Mouse (Mus musculus) myocyte (in vitro differentiated cells): ENCODE measurements around the gene Slc29a2. TPM values are rescaled to one million over a fixed set of nuclear protein-coding genes. Genes with fewer than 3 reads are reported as not detected.
"Not testable (repeated sequence)": the region's sequence is repeated elsewhere in the genome, so short reads cannot be mapped to it uniquely, and the experiment has no call there.

ENCODE experiments used
- H3K27me3 ChIP-seq: one replicate; pipeline ENCODE4 v1.6.1; 2011; ENCODE audit not compliant: control insufficient read depth, insufficient read depth, insufficient read length
- H3K36me3 ChIP-seq: one replicate; pipeline ENCODE4 v1.6.1; 2011; ENCODE audit not compliant: control insufficient read depth, insufficient read depth
- H3K4me2 ChIP-seq: one replicate; pipeline ENCODE4 v1.6.1; 2011; ENCODE audit warnings: low read depth, control low read depth
- H3K4me3 ChIP-seq: one replicate; pipeline ENCODE4 v1.5.1; 2011; ENCODE audit warnings: mild to moderate bottlenecking, control low read depth, moderate library complexity
- H3K79me2 ChIP-seq: one replicate; pipeline ENCODE4 v1.6.1; 2011; ENCODE audit not compliant: control insufficient read depth, insufficient read depth
- H3ac ChIP-seq: one replicate; pipeline ENCODE4 v1.6.1; 2011; ENCODE audit not compliant: control insufficient read depth, insufficient read length
- CEBPB ChIP-seq: IDR thresholded peaks from 2 replicates; pipeline ENCODE4 v1.6.1; 2011; ENCODE audit warnings: mild to moderate bottlenecking, moderate library complexity; ENCODE audit not compliant: poor library complexity, insufficient read depth, severe bottlenecking
- E2F4 ChIP-seq: IDR thresholded peaks from one replicate; pipeline ENCODE4 v1.6.1; 2011; ENCODE audit warnings: mild to moderate bottlenecking, control low read depth, moderate library complexity; ENCODE audit not compliant: insufficient read depth
- MAX ChIP-seq: IDR thresholded peaks from one replicate; pipeline ENCODE4 v1.6.1; 2011; ENCODE audit warnings: low read depth, mild to moderate bottlenecking, control low read depth
- MYOD1 ChIP-seq, 3 experiments: IDR thresholded peaks; one replicate each; pipeline ENCODE4 v1.6.1; 2011; ENCODE audit warnings: control low read depth in 2 of 3, low read depth in 2 of 3, mild to moderate bottlenecking in 2 of 3, moderate library complexity in 1 of 3; ENCODE audit not compliant: insufficient read length in 2 of 3, control insufficient read depth in 1 of 3
- MYOG ChIP-seq, 3 experiments: IDR thresholded peaks; one replicate each; pipeline ENCODE4 v1.6.1; 2011; ENCODE audit warnings: control low read depth in 2 of 3, low read depth in 2 of 3, mild to moderate bottlenecking in 2 of 3; ENCODE audit not compliant: insufficient read length in 2 of 3, control insufficient read depth in 1 of 3, insufficient read depth in 1 of 3
- POLR2A ChIP-seq: IDR thresholded peaks from one replicate; pipeline ENCODE4 v1.6.1; 2011; ENCODE audit warnings: low read depth, mild to moderate bottlenecking, control low read depth, moderate library complexity; ENCODE audit not compliant: insufficient read length
- SRF ChIP-seq: IDR thresholded peaks from one replicate; pipeline ENCODE4 v1.6.1; 2011; ENCODE audit warnings: low read depth; ENCODE audit not compliant: control insufficient read depth, insufficient read length
- TCF12 ChIP-seq: IDR thresholded peaks from one replicate; pipeline ENCODE4 v1.6.1; 2011; ENCODE audit warnings: mild to moderate bottlenecking, control low read depth; ENCODE audit not compliant: poor library complexity, insufficient read depth, severe bottlenecking
- TCF3 ChIP-seq: IDR thresholded peaks from one replicate; pipeline ENCODE4 v1.6.1; 2011; ENCODE audit warnings: low read depth, control low read depth; ENCODE audit not compliant: insufficient read length
- USF1 ChIP-seq: IDR thresholded peaks from one replicate; pipeline ENCODE4 v1.6.1; 2011; ENCODE audit warnings: low read depth, mild to moderate bottlenecking, control low read depth, moderate library complexity
- polyA plus RNA-seq: library from polyadenylated mRNA; unstranded; fragments of >200 nt; fragmentation: generic; extraction: Trizol; gene quantifications from one replicate; pipeline ENCODE4 v1.2.1, GENCODE M21; 2012; ENCODE audit warnings: missing spikeins

Slc29a2 gene
- polyA plus RNA-seq, 1 experiment, result 8.7 TPM

DNA sequence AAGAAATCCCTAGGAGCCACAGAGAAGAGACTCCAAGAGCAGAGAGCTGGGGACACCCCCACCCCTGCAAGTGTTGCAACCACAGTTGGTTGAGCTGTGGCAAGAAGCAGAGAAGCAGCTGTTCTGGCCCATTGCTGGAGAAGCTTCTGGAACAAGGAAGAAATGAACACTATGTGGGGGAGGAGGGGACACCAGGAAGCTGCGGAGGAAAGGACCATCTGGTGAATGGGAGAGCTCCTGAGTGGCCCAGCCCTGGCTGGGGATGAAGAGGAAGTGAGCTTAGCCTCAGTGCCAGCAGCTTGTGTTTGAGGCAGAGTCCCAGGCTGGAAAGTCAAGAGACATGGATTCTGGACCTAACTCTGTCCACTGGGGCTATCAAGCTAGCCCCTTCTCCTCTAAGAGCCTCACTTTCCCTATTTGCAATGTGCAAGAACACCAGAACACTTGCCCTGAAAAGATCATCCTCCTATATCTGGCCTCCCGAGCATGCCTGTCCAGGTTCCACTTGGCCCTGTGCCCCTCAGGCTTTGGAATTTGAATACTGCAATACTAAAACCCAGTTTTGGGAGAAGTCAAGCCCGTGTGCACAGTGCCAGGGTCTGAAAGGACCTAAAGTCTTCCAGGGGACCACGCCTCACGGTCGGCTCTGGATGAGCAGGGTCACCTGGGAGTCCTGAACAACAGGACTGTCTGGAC, 24.1 kb upstream of the Slc29a2 start:
- TF ChIP-seq MYOG (IDR thresholded peaks at IDR 0.05; ENCODE audit: control insufficient read depth in 1 of 3, insufficient read depth in 1 of 3, insufficient read length in 2 of 3, low read depth in 2 of 3) (peak; percentile 52 to 84 (median 64)), MYOD1 (IDR thresholded peaks at IDR 0.05; ENCODE audit: control insufficient read depth in 1 of 3, insufficient read length in 2 of 3, low read depth in 2 of 3) (peak; percentile 16 to 78 (median 68)), TCF12 (peak; percentile 7), CEBPB (peak; percentile 40; the same call in 1 of the 2 replicates), TCF3 (no peak), SRF (no peak)

DNA sequence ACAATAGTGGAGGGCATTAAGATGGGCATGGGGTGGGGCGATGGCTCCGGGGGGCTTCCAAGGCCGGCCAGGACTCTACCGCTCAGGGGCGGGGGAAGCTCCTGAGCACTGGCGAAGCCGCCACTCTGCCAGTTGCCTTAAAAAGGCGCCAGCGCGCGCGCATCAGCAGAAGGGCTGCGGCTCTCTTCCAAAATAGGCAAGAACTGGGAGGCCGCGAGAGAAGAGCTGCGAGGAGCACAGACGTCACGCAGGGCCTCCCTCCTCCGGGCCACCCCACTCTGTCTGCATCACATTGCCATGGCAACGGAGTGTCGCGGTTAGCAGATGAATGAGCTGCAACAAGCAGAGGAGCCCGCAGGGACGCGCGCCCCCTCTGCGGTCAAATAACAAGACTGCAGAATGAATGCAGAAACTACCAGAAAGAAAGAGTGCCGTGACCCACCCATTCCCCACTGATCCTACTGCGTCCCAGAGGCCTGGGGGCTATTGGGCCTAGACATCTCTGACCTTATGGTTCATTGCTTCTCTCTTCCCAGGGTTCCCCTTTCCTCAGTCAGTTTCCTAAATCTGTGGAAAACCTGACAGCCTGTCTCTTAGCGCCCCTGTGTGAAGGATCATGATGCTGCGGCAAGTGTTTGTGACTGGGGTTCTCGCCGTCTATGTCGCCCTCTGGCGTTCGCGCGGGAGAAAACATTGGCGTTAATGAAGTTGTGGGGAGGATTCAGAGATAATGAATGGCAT, 21.8 kb upstream of the Slc29a2 start:
- Histone ChIP-seq H3K4me2 (peak overlapping the region; percentile 67), H3K4me3 (no peak overlapping the region), H3K36me3 (no peaks in the 10 kb centered on the region), H3ac (no peak overlapping the region), H3K27me3 (no peaks in the 10 kb centered on the region), H3K79me2 (no peaks in the 10 kb centered on the region)
- TF ChIP-seq SRF, result peak; percentile 92
- no peak for TF ChIP-seq TCF12

More for the DNA sequence above, 24.1 kb upstream of the Slc29a2 start:
- Histone ChIP-seq H3K4me3 (no peak overlapping the region), H3K79me2 (no peaks in the 10 kb centered on the region), H3ac (no peak overlapping the region), H3K4me2 (peak overlapping the region; percentile 16), H3K27me3 (no peaks in the 10 kb centered on the region), H3K36me3 (no peaks in the 10 kb centered on the region)

DNA sequence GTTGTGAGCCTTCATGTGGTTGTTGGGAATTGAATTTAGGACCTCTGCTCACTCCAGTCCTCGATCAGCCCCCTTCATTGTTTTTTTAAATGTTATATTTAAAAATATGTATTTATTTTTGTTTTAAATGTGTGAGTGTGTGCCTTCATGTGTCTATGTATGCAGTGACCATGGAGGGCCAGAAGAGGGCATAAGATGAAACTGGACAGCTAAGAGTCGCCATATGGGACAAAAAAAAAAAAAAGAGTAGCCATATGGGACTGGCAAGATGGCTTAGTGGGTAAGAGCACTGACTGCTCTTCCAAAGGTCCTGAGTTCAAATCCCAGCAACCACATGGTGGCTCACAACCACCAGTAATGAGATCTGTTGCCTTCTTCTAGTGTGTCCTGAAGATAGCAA, 20.0 kb upstream of the Slc29a2 start:
- not testable (repeated sequence) for H3K4me3 ChIP-seq, H3K27me3 ChIP-seq, H3K79me2 ChIP-seq, H3K4me2 ChIP-seq, H3ac ChIP-seq, H3K36me3 ChIP-seq

DNA sequence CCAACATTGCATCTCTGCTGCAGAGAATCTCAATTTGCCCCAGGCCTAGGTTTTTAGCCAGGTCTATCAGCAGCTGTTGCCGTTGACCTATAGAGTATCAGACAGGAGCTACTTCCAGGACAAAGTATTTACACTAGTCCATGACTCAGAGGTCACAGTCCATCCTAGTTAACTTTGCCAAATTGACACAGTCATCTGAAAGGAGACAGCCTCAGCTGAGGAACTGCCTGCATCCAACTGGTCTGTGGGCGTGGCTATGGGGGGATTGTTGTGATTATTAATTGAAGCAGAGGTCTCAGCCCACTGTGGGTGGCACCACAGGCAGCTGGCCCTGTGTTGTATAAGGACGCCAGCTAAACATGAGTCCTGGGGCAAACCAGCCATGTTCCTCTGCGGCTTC, 18.7 kb upstream of the Slc29a2 start:
- H3K36me3 ChIP-seq, result no peaks in the 10 kb centered on the region
- TF ChIP-seq MYOD1 (IDR thresholded peaks at IDR 0.05; ENCODE audit: control insufficient read depth in 1 of 3, insufficient read length in 2 of 3, low read depth in 2 of 3) (peak in 1 of 3 experiments; percentile 29), USF1 (no peak)
- H3K4me3 ChIP-seq, result no peak overlapping the region
- H3ac ChIP-seq, result no peak overlapping the region
- H3K4me2 ChIP-seq, result peak overlapping the region; percentile 7
- H3K79me2 ChIP-seq, result no peaks in the 10 kb centered on the region
- no peaks in the 10 kb centered on the region for H3K27me3 ChIP-seq

DNA sequence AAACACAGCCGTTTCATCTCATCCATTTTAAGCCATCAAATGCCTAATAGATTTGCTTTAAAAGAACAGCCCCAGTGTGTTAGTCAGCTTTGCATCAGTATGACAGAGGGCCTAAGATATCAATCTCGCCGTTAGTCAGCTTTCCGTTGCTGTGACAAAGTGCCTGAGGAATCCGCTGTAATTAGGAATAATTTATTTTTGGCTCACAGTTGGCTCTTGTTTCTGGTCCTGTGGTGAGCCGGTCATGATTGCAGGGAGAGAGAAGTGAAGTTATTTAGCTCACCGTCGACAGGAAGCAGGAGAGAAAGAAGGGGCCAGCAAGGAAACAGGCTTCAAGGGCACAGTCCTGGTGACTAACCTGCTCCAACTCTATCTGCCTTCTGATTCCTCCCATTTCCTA, 10.5 kb upstream of the Slc29a2 start:
- peak overlapping the region; percentile 4 for H3K4me3 ChIP-seq
- no peaks in the 10 kb centered on the region for H3K36me3 ChIP-seq
- no peaks in the 10 kb centered on the region for H3K79me2 ChIP-seq
- H3K27me3 ChIP-seq, result no peaks in the 10 kb centered on the region
- no peak overlapping the region for H3ac ChIP-seq
- peak overlapping the region; percentile 63 for H3K4me2 ChIP-seq
- TF ChIP-seq E2F4, result no peak
- peak in 1 of 3 experiments; percentile 20 for TF ChIP-seq MYOG (IDR thresholded peaks at IDR 0.05; ENCODE audit: control insufficient read depth in 1 of 3, insufficient read depth in 1 of 3, insufficient read length in 2 of 3, low read depth in 2 of 3)
- TF ChIP-seq MYOD1 (IDR thresholded peaks at IDR 0.05; ENCODE audit: control insufficient read depth in 1 of 3, insufficient read length in 2 of 3, low read depth in 2 of 3), result no peak

DNA sequence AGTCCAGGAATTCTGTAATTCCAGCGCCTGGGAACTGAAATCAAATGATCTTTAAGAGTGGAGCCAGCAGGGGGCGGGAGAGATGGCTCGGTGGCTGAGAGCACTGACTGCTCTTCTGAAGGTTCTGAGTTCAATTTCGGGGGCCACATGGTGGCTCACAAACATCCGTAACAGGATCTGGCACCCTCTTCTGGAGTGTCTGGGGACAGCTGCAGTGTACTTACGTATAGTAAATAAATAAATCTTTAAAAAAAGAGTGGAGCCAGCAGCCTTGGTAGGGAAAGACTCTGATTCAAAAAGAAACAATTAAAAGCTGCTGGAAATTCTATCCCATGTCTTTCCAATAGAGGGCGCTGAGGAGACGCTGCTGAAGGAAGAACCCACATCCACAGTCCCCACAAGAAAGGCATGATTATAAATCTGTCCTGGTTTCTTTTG, 8.7 kb upstream of the Slc29a2 start:
- no peak overlapping the region for H3ac ChIP-seq
- H3K27me3 ChIP-seq, result no peaks in the 10 kb centered on the region
- H3K4me3 ChIP-seq, result no peak overlapping the region
- H3K79me2 ChIP-seq, result no peaks in the 10 kb centered on the region
- TF ChIP-seq MAX, result no peak
- TF ChIP-seq MYOD1 (IDR thresholded peaks at IDR 0.05; ENCODE audit: control insufficient read depth in 1 of 3, insufficient read length in 2 of 3, low read depth in 2 of 3), result no peak
- no peak for TF ChIP-seq MYOG (IDR thresholded peaks at IDR 0.05; ENCODE audit: control insufficient read depth in 1 of 3, insufficient read depth in 1 of 3, insufficient read length in 2 of 3, low read depth in 2 of 3)
- TF ChIP-seq POLR2A, result no peak
- H3K36me3 ChIP-seq, result no peaks in the 10 kb centered on the region
- H3K4me2 ChIP-seq, result peak overlapping the region; percentile 91
